Mouse (Mus musculus) embryonic facial prominence, embryonic 13.5 days (tissue): ENCODE results near the gene Pou3f1. TPM values are rescaled to one million over a fixed set of nuclear protein-coding genes. Genes with fewer than 3 reads are reported as not detected.

ENCODE experiments used
- ATAC-seq: fragments of 200-750 bp; cut with Nextera tagmentation; 2 replicates; pipeline ENCODE4 v1.8.0; 2017; ENCODE audit warnings: low read depth; ENCODE audit not compliant: insufficient number of reproducible peaks, insufficient read depth, low FRiP score, low TSS enrichment
- H3K27ac ChIP-seq: fragments of 300-500 bp; sonication (generic); 2 replicates; pipeline ENCODE4 v1.5.1; 2015; ENCODE audit warnings: moderate library complexity, mild to moderate bottlenecking, inconsistent platforms
- H3K27me3 ChIP-seq: fragments of 300-500 bp; sonication (generic); 2 replicates; pipeline ENCODE4 v1.6.1; 2015; ENCODE audit warnings: mild to moderate bottlenecking, inconsistent platforms
- H3K36me3 ChIP-seq: fragments of 300-500 bp; sonication (generic); 2 replicates; pipeline ENCODE4 v1.6.1; 2015; ENCODE audit warnings: mild to moderate bottlenecking, inconsistent platforms
- H3K4me1 ChIP-seq: fragments of 300-500 bp; sonication (generic); 2 replicates; pipeline ENCODE4 v1.6.1; 2015; ENCODE audit warnings: inconsistent platforms
- H3K4me2 ChIP-seq: fragments of 300-500 bp; sonication (generic); 2 replicates; pipeline ENCODE4 v1.6.1; 2015; ENCODE audit warnings: moderate library complexity, mild to moderate bottlenecking, inconsistent platforms
- H3K4me3 ChIP-seq: fragments of 300-500 bp; sonication (generic); 2 replicates; pipeline ENCODE4 v1.5.1; 2015; ENCODE audit warnings: mild to moderate bottlenecking, inconsistent platforms
- H3K9ac ChIP-seq: fragments of 300-500 bp; sonication (generic); 2 replicates; pipeline ENCODE4 v1.6.1; 2015; ENCODE audit warnings: mild to moderate bottlenecking, inconsistent platforms
- H3K9me3 ChIP-seq: fragments of 300-500 bp; sonication (generic); 2 replicates; pipeline ENCODE4 v1.6.1; 2016; ENCODE audit warnings: inconsistent platforms
- WGBS: fragments of 180-500 bp; shearing (Covaris S2); methylation state at CpG from one replicate; pipeline ENCODE4 v1.1.7; 2015; ENCODE audit warnings: mixed read lengths; 5-methylcytosine and 5-hydroxymethylcytosine counted together
- polyA plus RNA-seq: library from polyadenylated mRNA; unstranded; fragments of >200 nt; fragmentation: Nextera tagmentation; extraction: Ambion mirVana; gene quantifications from 2 replicates; pipeline ENCODE4 v1.2.1, GENCODE M21; 2015

Pou3f1 gene
- polyA plus RNA-seq, 1 experiment from 2014 or later: 2.4 TPM

GRCm38 (mm10) chr4:124672347-124673320 lies 16.0 kb downstream of the Pou3f1 start:
- Histone ChIP-seq H3K9ac (peak overlapping the region; percentile 54), H3K27me3 (peaks cover 53% of the 10 kb centered on the region), H3K27ac (no peak overlapping the region), H3K4me3 (peak overlapping the region; percentile 26), H3K36me3 (peaks cover 10% of the 10 kb centered on the region), H3K9me3 (no peaks in the 10 kb centered on the region), H3K4me1 (peaks cover 33% of the 10 kb centered on the region), H3K4me2 (peak overlapping the region; percentile 57)
- no peak for ATAC-seq
- WGBS: 4% methylated on average over 30 of the region's 31 CpGs

DNA sequence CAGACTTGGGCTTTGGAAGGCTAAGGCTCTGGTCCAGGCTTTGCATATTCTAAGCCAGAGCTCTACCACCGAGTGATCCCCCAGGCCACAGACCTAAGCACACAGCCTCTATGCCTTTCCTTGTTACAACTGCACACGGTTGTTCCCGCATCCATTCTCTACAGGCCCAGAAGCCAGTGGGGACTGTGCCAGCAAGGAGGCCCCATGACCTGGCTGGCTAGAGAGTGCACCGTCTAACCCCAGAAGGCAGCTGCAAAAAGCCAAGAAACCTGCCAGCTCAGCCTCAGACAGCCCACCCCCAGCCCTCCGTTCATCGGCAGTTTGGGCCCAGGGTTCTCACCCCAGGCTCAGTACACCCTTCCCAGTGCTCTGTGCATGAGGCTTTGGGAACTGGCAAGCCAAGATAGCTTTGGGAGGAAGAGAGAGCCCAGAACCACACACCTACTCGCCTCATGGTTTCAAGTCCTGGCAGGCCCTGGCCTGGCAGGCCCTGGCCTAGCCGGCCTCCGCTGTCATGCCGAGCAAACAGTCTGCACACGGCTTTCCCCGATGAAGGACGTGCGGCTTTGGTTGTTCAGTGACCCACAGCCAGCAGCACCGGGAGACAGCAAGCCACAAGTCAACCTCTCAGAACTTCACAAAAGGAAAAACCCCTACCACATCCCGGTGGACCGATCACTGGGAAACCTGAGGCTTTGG lies 17.9 kb downstream of the Pou3f1 start:
- peaks cover 40% of the 10 kb centered on the region for H3K27me3 ChIP-seq
- no peak overlapping the region for H3K4me3 ChIP-seq
- WGBS: 49% methylated on average over 17 of the region's 17 CpGs
- H3K36me3 ChIP-seq: peaks cover 26% of the 10 kb centered on the region
- ATAC-seq: no peak
- H3K4me2 ChIP-seq: no peak overlapping the region
- no peaks in the 10 kb centered on the region for H3K9me3 ChIP-seq
- H3K9ac ChIP-seq: 0 out of 2 replicates have a peak overlapping the region, but pooled peaks have one; percentile 6
- H3K27ac ChIP-seq: no peak overlapping the region; the same call in 1 of the 2 replicates
- peaks cover 28% of the 10 kb centered on the region for H3K4me1 ChIP-seq

DNA sequence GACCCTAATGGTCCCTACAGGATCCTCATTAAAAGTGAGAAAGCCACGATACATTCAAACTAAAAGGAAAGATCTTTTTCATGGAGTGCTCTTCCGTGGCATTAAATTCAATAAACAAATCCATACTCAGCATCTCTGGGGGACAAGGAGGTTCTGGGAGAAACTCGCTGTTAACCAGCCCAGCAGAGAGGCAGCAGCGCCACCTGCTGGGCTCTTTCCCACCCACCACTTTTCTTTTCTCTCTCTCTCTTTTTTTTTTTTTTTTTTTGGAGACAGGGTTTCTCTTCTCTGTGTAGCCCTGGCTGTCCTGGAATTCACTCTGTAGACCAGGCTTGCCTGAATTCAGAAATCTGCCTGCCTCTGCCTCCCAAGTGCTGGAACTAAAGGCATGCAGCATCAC lies 18.4 kb downstream of the Pou3f1 start:
- ATAC-seq: no peak

GRCm38 (mm10) chr4:124675958-124676357 lies 19.4 kb downstream of the Pou3f1 start:
- Histone ChIP-seq H3K27me3 (peaks cover 32% of the 10 kb centered on the region), H3K36me3 (peaks cover 41% of the 10 kb centered on the region), H3K9me3 (no peaks in the 10 kb centered on the region), H3K4me1 (peaks cover 28% of the 10 kb centered on the region), H3K4me3 (no peak overlapping the region), H3K27ac (no peak overlapping the region), H3K4me2 (no peak overlapping the region), H3K9ac (no peak overlapping the region)
- WGBS: 83% methylated on average over 6 of the region's 6 CpGs
- ATAC-seq: no peak

More for the DNA sequence above, 18.4 kb downstream of the Pou3f1 start:
- H3K36me3 ChIP-seq: peaks cover 32% of the 10 kb centered on the region
- H3K9me3 ChIP-seq: no peaks in the 10 kb centered on the region
- H3K4me3 ChIP-seq: no peak overlapping the region
- peaks cover 28% of the 10 kb centered on the region for H3K4me1 ChIP-seq
- no peak overlapping the region for H3K27ac ChIP-seq
- H3K4me2 ChIP-seq: no peak overlapping the region
- peaks cover 40% of the 10 kb centered on the region for H3K27me3 ChIP-seq
- H3K9ac ChIP-seq: no peak overlapping the region
- 1% methylated on average over 4 of the region's 4 CpGs for whole genome bisulfite sequencing

DNA sequence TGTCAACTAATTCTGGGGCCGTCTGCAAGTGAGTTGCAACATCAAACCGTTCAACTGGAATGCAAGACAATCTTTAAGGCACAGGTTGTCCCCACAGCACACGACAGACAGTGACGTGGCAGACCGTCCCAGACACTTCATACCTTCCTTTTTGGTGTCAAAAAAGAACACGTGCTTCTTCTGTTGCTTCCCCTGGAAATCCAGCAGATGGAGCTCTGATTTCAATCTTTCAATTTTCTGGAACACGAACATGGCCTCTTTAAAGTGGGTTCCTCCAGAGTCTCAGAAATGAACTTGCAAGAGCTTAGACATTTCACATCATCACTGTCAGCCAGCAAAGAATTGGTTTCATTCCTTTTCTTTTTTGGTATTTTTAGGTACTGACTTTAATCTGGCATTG lies 25.7 kb downstream of the Pou3f1 start:
- Histone ChIP-seq H3K9me3 (no peaks in the 10 kb centered on the region), H3K36me3 (peaks cover 91% of the 10 kb centered on the region), H3K27me3 (no peaks in the 10 kb centered on the region), H3K4me2 (no peak overlapping the region), H3K9ac (no peak overlapping the region), H3K4me3 (no peak overlapping the region), H3K4me1 (no peaks in the 10 kb centered on the region), H3K27ac (no peak overlapping the region)
- ATAC-seq: no peak
- WGBS: 54% methylated on average over 7 of the region's 7 CpGs

GRCm38 (mm10) chr4:124683474-124683873 lies 26.9 kb downstream of the Pou3f1 start:
- H3K9me3 ChIP-seq: no peaks in the 10 kb centered on the region
- 94% methylated on average over 4 of the region's 4 CpGs for WGBS
- H3K4me1 ChIP-seq: no peaks in the 10 kb centered on the region
- no peak overlapping the region for H3K4me3 ChIP-seq
- no peak overlapping the region for H3K27ac ChIP-seq
- no peak for ATAC-seq
- no peak overlapping the region for H3K9ac ChIP-seq
- H3K36me3 ChIP-seq: peaks cover 89% of the 10 kb centered on the region
- H3K4me2 ChIP-seq: no peak overlapping the region
- no peaks in the 10 kb centered on the region for H3K27me3 ChIP-seq

GRCm38 (mm10) chr4:124685004-124685403 lies 28.4 kb downstream of the Pou3f1 start:
- Histone ChIP-seq H3K4me3 (no peak overlapping the region), H3K4me2 (no peak overlapping the region), H3K27ac (no peak overlapping the region), H3K9me3 (no peaks in the 10 kb centered on the region), H3K27me3 (no peaks in the 10 kb centered on the region), H3K4me1 (no peaks in the 10 kb centered on the region), H3K36me3 (peaks cover 74% of the 10 kb centered on the region), H3K9ac (no peak overlapping the region)
- ATAC-seq: no peak
- 81% methylated on average over 4 of the region's 4 CpGs for WGBS

GRCm38 (mm10) chr4:124685453-124685852 lies 28.8 kb downstream of the Pou3f1 start:
- H3K9ac ChIP-seq: no peak overlapping the region
- H3K27me3 ChIP-seq: no peaks in the 10 kb centered on the region
- WGBS: 91% methylated on average over 8 of the region's 8 CpGs
- H3K9me3 ChIP-seq: no peaks in the 10 kb centered on the region
- no peaks in the 10 kb centered on the region for H3K4me1 ChIP-seq
- H3K4me2 ChIP-seq: no peak overlapping the region
- H3K27ac ChIP-seq: no peak overlapping the region
- no peak overlapping the region for H3K4me3 ChIP-seq
- ATAC-seq: no peak
- H3K36me3 ChIP-seq: peaks cover 70% of the 10 kb centered on the region

GRCm38 (mm10) chr4:124685897-124686402 lies 29.3 kb downstream of the Pou3f1 start:
- 86% methylated on average over 8 of the region's 8 CpGs for WGBS
- peaks cover 65% of the 10 kb centered on the region for H3K36me3 ChIP-seq
- H3K27ac ChIP-seq: no peak overlapping the region
- ATAC-seq: no peak
- H3K4me1 ChIP-seq: no peaks in the 10 kb centered on the region
- H3K4me2 ChIP-seq: no peak overlapping the region
- no peaks in the 10 kb centered on the region for H3K9me3 ChIP-seq
- H3K4me3 ChIP-seq: no peak overlapping the region
- no peaks in the 10 kb centered on the region for H3K27me3 ChIP-seq
- H3K9ac ChIP-seq: no peak overlapping the region

DNA sequence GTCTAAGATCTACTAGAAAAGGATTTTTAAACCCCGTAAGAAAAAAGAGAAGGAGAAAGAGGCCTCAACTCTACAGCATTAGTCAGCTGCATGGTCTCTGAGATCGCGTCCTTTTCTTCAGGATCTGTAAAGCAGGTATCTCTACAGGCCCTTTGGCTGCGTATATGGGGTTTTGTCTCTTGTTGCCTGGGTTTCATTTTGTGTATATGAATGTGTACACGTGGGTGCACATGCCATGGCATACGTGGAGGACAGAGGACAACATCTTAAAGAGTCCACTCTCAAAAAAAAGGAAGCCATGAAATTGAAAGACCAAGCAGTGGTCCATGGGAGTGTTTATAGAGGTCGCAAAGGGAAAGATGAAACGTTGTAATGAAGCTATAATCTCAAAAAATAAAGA lies 34.8 kb downstream of the Pou3f1 start:
- ATAC-seq: no peak
- H3K36me3 ChIP-seq: peaks cover 13% of the 10 kb centered on the region
- H3K4me1 ChIP-seq: peaks cover 28% of the 10 kb centered on the region
- H3K27me3 ChIP-seq: peaks cover 4% of the 10 kb centered on the region; the same call in 1 of the 2 replicates
- WGBS: 85% methylated on average over 8 of the region's 8 CpGs
- H3K4me3 ChIP-seq: no peak overlapping the region
- H3K4me2 ChIP-seq: no peak overlapping the region
- H3K9ac ChIP-seq: no peak overlapping the region
- no peak overlapping the region for H3K27ac ChIP-seq
- no peaks in the 10 kb centered on the region for H3K9me3 ChIP-seq

- H3K36me3 ChIP-seq: peaks cover 8% of the 10 kb centered on the region; the same call in 1 of the 2 replicates
- ATAC-seq: no peak
- no peak overlapping the region for H3K27ac ChIP-seq
- peak overlapping the region; percentile 83 for H3K4me3 ChIP-seq
- H3K4me2 ChIP-seq: peak overlapping the region; percentile 70
- H3K9ac ChIP-seq: peak overlapping the region; percentile 93
- peaks cover 4% of the 10 kb centered on the region; the same call in 1 of the 2 replicates for H3K27me3 ChIP-seq
- no peaks in the 10 kb centered on the region for H3K9me3 ChIP-seq
- WGBS: 67% methylated on average over 3 of the region's 3 CpGs
- peaks cover 28% of the 10 kb centered on the region for H3K4me1 ChIP-seq
Measured at GRCm38 (mm10) chr4:124692416-124692861, 35.8 kb downstream of the Pou3f1 start.
